Mouse (Mus musculus): ENCODE measurements around the gene Thada.

Thada gene

GRCm38 (mm10) chr17:84156748-84157742, 309.0 kb downstream of the Thada start:
- no peak for DNase-seq

GRCm38 (mm10) chr17:84156227-84156573, 309.8 kb downstream of the Thada start:
- no peak for DNase-seq

GRCm38 (mm10) chr17:84155516-84156226, 310.3 kb downstream of the Thada start:
- DNase-seq: no peak

- no peak for DNase-seq
Measured at GRCm38 (mm10) chr17:84155029-84155338, 311.0 kb downstream of the Thada start.

GRCm38 (mm10) chr17:84154302-84155028, 311.5 kb downstream of the Thada start:
- DNase-seq: no peak

- no peak for DNase-seq
Measured at GRCm38 (mm10) chr17:84152976-84153786, 312.8 kb downstream of the Thada start.

GRCm38 (mm10) chr17:84152206-84152975, 313.6 kb downstream of the Thada start:
- no peak for DNase-seq

- no peak for DNase-seq
Measured at GRCm38 (mm10) chr17:84151306-84151705, 314.7 kb downstream of the Thada start.

- DNase-seq: no peak
Measured at GRCm38 (mm10) chr17:84150291-84150690, 315.7 kb downstream of the Thada start.

GRCm38 (mm10) chr17:84149566-84149965, 316.4 kb downstream of the Thada start:
- DNase-seq: no peak

- DNase-seq: peak; percentile 85
Measured at GRCm38 (mm10) chr17:84148499-84149484, 317.2 kb downstream of the Thada start.

GRCm38 (mm10) chr17:84147183-84148108, 318.6 kb downstream of the Thada start:
- DNase-seq: no peak

- no peak for DNase-seq
Measured at GRCm38 (mm10) chr17:84146458-84147182, 319.4 kb downstream of the Thada start.

- no peak for DNase-seq
Measured at GRCm38 (mm10) chr17:84145826-84146287, 320.1 kb downstream of the Thada start.

GRCm38 (mm10) chr17:84144762-84145599, 321.0 kb downstream of the Thada start:
- DNase-seq: no peak

- DNase-seq: no peak
Measured at GRCm38 (mm10) chr17:84144130-84144529, 321.9 kb downstream of the Thada start.

GRCm38 (mm10) chr17:84143219-84143844, 322.7 kb downstream of the Thada start:
- no peak for DNase-seq

Data from right cerebral cortex, adult 18-20 months (tissue).